Mouse (Mus musculus): ENCODE measurements around the gene Actn3. TPM values are rescaled to one million over a fixed set of nuclear protein-coding genes. Genes with fewer than 3 reads are reported as not detected.

Gene Actn3
- total and polyA plus RNA-seq, 2 experiments: 1.1 TPM; not detected in 1

DNA sequence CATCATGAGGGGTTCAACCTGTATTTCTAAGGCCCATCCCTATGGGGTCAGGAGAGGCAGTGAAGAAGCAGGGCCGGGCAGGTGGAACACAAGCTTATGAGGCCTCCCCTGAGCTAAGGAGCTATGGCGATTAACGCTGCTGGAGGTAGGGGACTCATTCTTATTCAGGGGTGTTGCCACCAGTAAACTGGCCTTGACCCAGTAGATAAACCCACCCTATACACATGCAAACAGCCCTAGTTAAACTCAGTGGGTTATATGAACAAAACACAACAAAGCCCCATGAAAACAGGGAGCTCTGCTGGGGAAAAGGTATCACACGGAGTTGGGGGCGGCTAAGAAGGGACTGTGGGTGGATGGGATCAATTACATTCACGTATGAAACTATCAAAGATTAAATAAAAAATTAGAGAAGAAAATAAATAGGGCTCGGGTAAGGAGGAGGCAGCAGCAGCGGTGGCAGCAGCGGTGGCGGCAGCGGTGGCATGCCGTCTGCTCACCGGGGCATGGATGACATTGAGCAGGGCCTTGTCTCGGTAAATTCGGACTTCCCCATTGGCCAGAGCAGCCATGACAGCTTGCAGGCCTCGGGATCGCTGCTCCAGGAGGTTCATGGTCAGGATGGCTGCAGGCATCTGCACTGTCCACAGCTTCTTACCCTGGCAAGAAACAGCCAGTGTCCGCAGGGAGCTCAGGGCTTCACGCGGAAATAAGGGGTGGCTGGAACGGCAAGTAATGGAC, 19.2 kb upstream of the Actn3 start:
- no peak for TF ChIP-seq CTCF (IDR thresholded peaks at IDR 0.05; ENCODE audit: low read depth, low read length)
- no peak for TF ChIP-seq POLR2A (IDR thresholded peaks at IDR 0.05; ENCODE audit: extremely low read depth, insufficient read depth, low read length)
- Histone ChIP-seq H3K27me3 (ENCODE audit: control insufficient read depth, insufficient read depth, low read length) (no peaks in the 10 kb centered on the region), H3K4me3 (ENCODE audit: insufficient read depth, low read depth, low read length) (no peak overlapping the region), H3K36me3 (ENCODE audit: control insufficient read depth, insufficient read depth, low read length) (no peaks in the 10 kb centered on the region), H3K79me2 (ENCODE audit: control insufficient read depth, insufficient read depth, low read length) (no peaks in the 10 kb centered on the region), H3K27ac (replicated peaks; ENCODE audit: insufficient read depth, low read depth, low read length) (no peak overlapping the region), H3K4me1 (ENCODE audit: control insufficient read depth, insufficient read depth, low read length) (no peaks in the 10 kb centered on the region), H3K9ac (ENCODE audit: low read depth, low read length) (no peak overlapping the region)
- DNase-seq (ENCODE audit: extremely low read depth, low read depth, low spot score): no peak
- WGBS: 77% methylated on average over 21 of the region's 21 CpGs

DNA sequence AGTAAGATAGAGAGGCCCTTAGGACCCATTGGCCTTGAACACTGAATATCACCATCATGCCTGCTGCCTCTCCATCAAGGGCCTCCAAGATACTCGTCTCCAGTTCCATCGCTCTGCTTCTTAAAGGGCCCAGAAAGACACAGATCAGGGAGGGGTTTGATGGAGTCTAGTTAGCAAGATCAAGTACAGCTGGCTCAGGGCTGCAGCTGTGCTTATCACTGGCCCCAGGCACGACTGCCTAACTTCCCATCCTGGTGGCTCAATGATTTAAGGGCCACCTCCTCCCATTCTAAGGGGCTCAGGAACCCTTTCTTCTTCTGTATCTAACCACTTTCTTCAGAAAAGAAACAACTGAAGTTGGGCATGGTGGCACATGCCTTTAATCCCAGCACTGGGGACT, 14.1 kb upstream of the Actn3 start:
- H3K79me2 ChIP-seq (ENCODE audit: control insufficient read depth, insufficient read depth, low read length): no peaks in the 10 kb centered on the region
- no peak overlapping the region for H3K9ac ChIP-seq (ENCODE audit: low read depth, low read length)
- TF ChIP-seq POLR2A (IDR thresholded peaks at IDR 0.05; ENCODE audit: extremely low read depth, insufficient read depth, low read length) (no peak), CTCF (IDR thresholded peaks at IDR 0.05; ENCODE audit: low read depth, low read length) (no peak)
- H3K4me1 ChIP-seq (ENCODE audit: control insufficient read depth, insufficient read depth, low read length): no peaks in the 10 kb centered on the region
- H3K36me3 ChIP-seq (ENCODE audit: control insufficient read depth, insufficient read depth, low read length): no peaks in the 10 kb centered on the region
- H3K27me3 ChIP-seq (ENCODE audit: control insufficient read depth, insufficient read depth, low read length): no peaks in the 10 kb centered on the region
- no peak for DNase-seq (ENCODE audit: extremely low read depth, low read depth, low spot score)
- 77% methylated on average over 3 of the region's 3 CpGs for WGBS
- no peak overlapping the region for H3K27ac ChIP-seq (replicated peaks; ENCODE audit: insufficient read depth, low read depth, low read length)
- H3K4me3 ChIP-seq (ENCODE audit: insufficient read depth, low read depth, low read length): no peak overlapping the region

DNA sequence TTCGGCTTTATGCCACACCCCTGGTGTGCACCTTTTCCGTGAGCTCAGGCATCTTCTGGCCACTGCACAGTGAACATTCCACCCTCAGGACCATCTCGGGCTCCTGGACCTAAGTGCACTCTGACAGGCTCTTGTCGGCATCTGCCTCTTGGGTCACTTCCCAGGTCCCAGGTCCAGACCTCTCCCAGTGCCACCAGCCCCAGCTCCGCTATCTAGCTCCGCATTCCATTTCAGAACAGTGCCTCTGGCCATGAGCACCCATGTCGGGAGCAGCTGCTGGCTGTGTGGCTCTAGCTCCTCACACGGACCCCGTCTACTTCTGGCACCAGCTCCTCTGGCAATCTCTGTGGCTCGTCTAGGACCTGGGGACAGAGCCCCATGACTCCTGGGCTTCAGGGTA, 12.1 kb upstream of the Actn3 start:
- H3K4me1 ChIP-seq (ENCODE audit: control insufficient read depth, insufficient read depth, low read length): no peaks in the 10 kb centered on the region
- 84% methylated on average over 10 of the region's 10 CpGs for WGBS
- no peak for DNase-seq (ENCODE audit: extremely low read depth, low read depth, low spot score)
- TF ChIP-seq POLR2A (IDR thresholded peaks at IDR 0.05; ENCODE audit: extremely low read depth, insufficient read depth, low read length) (no peak), CTCF (IDR thresholded peaks at IDR 0.05; ENCODE audit: low read depth, low read length) (no peak)
- H3K4me3 ChIP-seq (ENCODE audit: insufficient read depth, low read depth, low read length): no peak overlapping the region
- no peak overlapping the region for H3K27ac ChIP-seq (replicated peaks; ENCODE audit: insufficient read depth, low read depth, low read length)
- H3K79me2 ChIP-seq (ENCODE audit: control insufficient read depth, insufficient read depth, low read length): no peaks in the 10 kb centered on the region
- no peak overlapping the region for H3K9ac ChIP-seq (ENCODE audit: low read depth, low read length)
- no peaks in the 10 kb centered on the region for H3K27me3 ChIP-seq (ENCODE audit: control insufficient read depth, insufficient read depth, low read length)
- no peaks in the 10 kb centered on the region for H3K36me3 ChIP-seq (ENCODE audit: control insufficient read depth, insufficient read depth, low read length)

DNA sequence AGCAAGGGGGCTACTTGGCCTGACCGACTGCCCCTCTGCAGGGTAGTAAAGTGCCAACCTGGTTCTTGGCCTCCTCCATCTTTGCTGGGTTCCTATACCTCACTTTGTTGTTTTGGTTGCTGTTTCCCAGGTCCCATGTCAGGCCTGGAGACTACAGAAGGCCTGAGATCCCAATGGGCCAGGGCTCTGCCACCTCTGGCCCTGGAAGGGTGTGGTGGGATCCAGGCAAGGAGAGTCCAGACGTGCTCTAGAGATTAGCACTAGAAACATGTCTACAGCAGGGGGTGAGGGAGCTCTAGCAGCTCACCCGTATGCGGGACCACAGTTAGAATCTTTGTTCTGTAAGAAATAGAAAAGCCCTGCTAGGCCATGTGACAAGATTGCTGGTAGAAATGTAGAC, 6.3 kb upstream of the Actn3 start:
- no peak overlapping the region for H3K27ac ChIP-seq (replicated peaks; ENCODE audit: insufficient read depth, low read depth, low read length)
- TF ChIP-seq POLR2A (IDR thresholded peaks at IDR 0.05; ENCODE audit: extremely low read depth, insufficient read depth, low read length) (no peak), CTCF (IDR thresholded peaks at IDR 0.05; ENCODE audit: low read depth, low read length) (no peak)
- DNase-seq (ENCODE audit: extremely low read depth, low read depth, low spot score): no peak
- peaks cover 1% of the 10 kb centered on the region; the same call in 1 of the 2 replicates for H3K4me1 ChIP-seq (ENCODE audit: control insufficient read depth, insufficient read depth, low read length)
- H3K79me2 ChIP-seq (ENCODE audit: control insufficient read depth, insufficient read depth, low read length): no peaks in the 10 kb centered on the region; the same call in 1 of the 2 replicates
- WGBS: 93% methylated on average over 4 of the region's 4 CpGs
- H3K36me3 ChIP-seq (ENCODE audit: control insufficient read depth, insufficient read depth, low read length): no peaks in the 10 kb centered on the region
- no peak overlapping the region for H3K9ac ChIP-seq (ENCODE audit: low read depth, low read length)
- no peaks in the 10 kb centered on the region for H3K27me3 ChIP-seq (ENCODE audit: control insufficient read depth, insufficient read depth, low read length)
- no peak overlapping the region for H3K4me3 ChIP-seq (ENCODE audit: insufficient read depth, low read depth, low read length)

DNA sequence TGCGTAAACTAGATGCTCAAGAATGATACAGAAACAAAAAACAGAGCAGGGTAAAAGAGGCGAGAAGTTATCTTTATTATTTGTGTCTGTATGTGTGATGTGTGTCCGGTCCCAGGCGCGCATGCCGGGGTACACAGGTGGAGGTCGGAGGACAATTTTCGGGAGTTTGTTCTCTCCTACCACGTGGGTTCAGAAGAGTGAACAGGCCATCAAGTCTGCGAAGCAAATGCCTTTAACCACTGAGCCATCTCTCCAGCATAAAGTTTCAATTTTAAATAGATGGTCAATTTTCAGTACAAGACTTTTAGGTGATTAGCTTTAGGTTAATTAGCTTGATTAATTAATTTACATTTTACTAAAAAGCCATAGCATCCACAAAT, 1.6 kb upstream of the Actn3 start:
- DNase-seq (ENCODE audit: extremely low read depth, low read depth, low spot score): no peak
- H3K27me3 ChIP-seq (ENCODE audit: control insufficient read depth, insufficient read depth, low read length): no peaks in the 10 kb centered on the region
- peaks cover 6% of the 10 kb centered on the region for H3K4me1 ChIP-seq (ENCODE audit: control insufficient read depth, insufficient read depth, low read length)
- no peak overlapping the region for H3K4me3 ChIP-seq (ENCODE audit: insufficient read depth, low read depth, low read length)
- H3K9ac ChIP-seq (ENCODE audit: low read depth, low read length): no peak overlapping the region
- H3K27ac ChIP-seq (replicated peaks; ENCODE audit: insufficient read depth, low read depth, low read length): no peak overlapping the region
- TF ChIP-seq POLR2A (IDR thresholded peaks at IDR 0.05; ENCODE audit: extremely low read depth, insufficient read depth, low read length): no peak
- TF ChIP-seq CTCF (IDR thresholded peaks at IDR 0.05; ENCODE audit: low read depth, low read length): no peak
- no peaks in the 10 kb centered on the region for H3K36me3 ChIP-seq (ENCODE audit: control insufficient read depth, insufficient read depth, low read length)
- 64% methylated on average over 10 of the region's 10 CpGs for WGBS
- H3K79me2 ChIP-seq (ENCODE audit: control insufficient read depth, insufficient read depth, low read length): peaks cover 4% of the 10 kb centered on the region
